Mouse (Mus musculus): ENCODE data around the gene Tmem245.
A peak's percentile ranks its signal among the peaks of the same experiment; 100 is the strongest.

Gene Tmem245

GRCm38 (mm10) chr4:56946641-56947640 is at the start of gene Tmem245:
Tmem245 (minus strand) TSS chr4:56947437.
- peak; percentile 82 for DNase-seq (ENCODE audit: low read depth, low spot score)

- DNase-seq (ENCODE audit: low read depth, low spot score), result no peak
These were observed 46.1 kb upstream of the Tmem245 start for GRCm38 (mm10) chr4:56993331-56993730.

GRCm38 (mm10) chr4:56991951-56992350 is 44.7 kb upstream of the Tmem245 start:
- DNase-seq (ENCODE audit: low read depth, low spot score), result no peak

- no peak for DNase-seq (ENCODE audit: low read depth, low spot score)
These were observed 43.0 kb upstream of the Tmem245 start, which contains the start of gene Frrs1l for GRCm38 (mm10) chr4:56990215-56990584. Frrs1l (minus strand) TSS chr4:56990391.

- DNase-seq (ENCODE audit: low read depth, low spot score), result no peak
These were observed 42.4 kb upstream of the Tmem245 start for GRCm38 (mm10) chr4:56989431-56990214.

- no peak for DNase-seq (ENCODE audit: low read depth, low spot score)
These were observed 18.4 kb upstream of the Tmem245 start for GRCm38 (mm10) chr4:56965586-56966179.

- DNase-seq (ENCODE audit: low read depth, low spot score), result no peak
These were observed 16.4 kb upstream of the Tmem245 start for GRCm38 (mm10) chr4:56963687-56964086.

- DNase-seq (ENCODE audit: low read depth, low spot score), result no peak
These were observed 14.2 kb upstream of the Tmem245 start for GRCm38 (mm10) chr4:56961320-56961925.

- no peak for DNase-seq (ENCODE audit: low read depth, low spot score)
These were observed 10.3 kb upstream of the Tmem245 start for GRCm38 (mm10) chr4:56957518-56957917.

GRCm38 (mm10) chr4:56953235-56953634 is 6.0 kb upstream of the Tmem245 start:
- DNase-seq (ENCODE audit: low read depth, low spot score), result no peak

GRCm38 (mm10) chr4:56951701-56952100 is 4.5 kb upstream of the Tmem245 start:
- DNase-seq (ENCODE audit: low read depth, low spot score), result no peak

GRCm38 (mm10) chr4:56949494-56949893 is 2.3 kb upstream of the Tmem245 start:
- DNase-seq (ENCODE audit: low read depth, low spot score), result no peak

- DNase-seq (ENCODE audit: low read depth, low spot score), result no peak
These were observed 1.1 kb downstream of the Tmem245 start for GRCm38 (mm10) chr4:56946180-56946579.

- DNase-seq (ENCODE audit: low read depth, low spot score), result no peak
These were observed 3.0 kb downstream of the Tmem245 start for GRCm38 (mm10) chr4:56944286-56944685.

GRCm38 (mm10) chr4:56943258-56943657 is 4.0 kb downstream of the Tmem245 start:
- DNase-seq (ENCODE audit: low read depth, low spot score), result no peak

GRCm38 (mm10) chr4:56942567-56942966 is 4.7 kb downstream of the Tmem245 start:
- DNase-seq (ENCODE audit: low read depth, low spot score), result no peak

- no peak for DNase-seq (ENCODE audit: low read depth, low spot score)
These were observed 5.8 kb downstream of the Tmem245 start for GRCm38 (mm10) chr4:56941481-56941880.

GRCm38 (mm10) chr4:56937136-56937535 is 10.1 kb downstream of the Tmem245 start:
- no peak for DNase-seq (ENCODE audit: low read depth, low spot score)

- no peak for DNase-seq (ENCODE audit: low read depth, low spot score)
These were observed 11.9 kb downstream of the Tmem245 start for GRCm38 (mm10) chr4:56935327-56935726.

- no peak for DNase-seq (ENCODE audit: low read depth, low spot score)
These were observed 14.1 kb downstream of the Tmem245 start for GRCm38 (mm10) chr4:56933154-56933553.

- no peak for DNase-seq (ENCODE audit: low read depth, low spot score)
These were observed 15.1 kb downstream of the Tmem245 start for GRCm38 (mm10) chr4:56932096-56932495.

All from retina, adult 2 months (tissue).